Mouse (Mus musculus) hindlimb bud, embryonic 11.5 days (tissue): ENCODE results near the gene Otub1.

Experiments
- DNase-seq: peaks from one replicate; pipeline ENCODE4 v3.0.0-alpha.2; 2012; ENCODE audit warnings: low read depth, low spot score; ENCODE audit errors: extremely low spot score

Otub1 gene

DNA sequence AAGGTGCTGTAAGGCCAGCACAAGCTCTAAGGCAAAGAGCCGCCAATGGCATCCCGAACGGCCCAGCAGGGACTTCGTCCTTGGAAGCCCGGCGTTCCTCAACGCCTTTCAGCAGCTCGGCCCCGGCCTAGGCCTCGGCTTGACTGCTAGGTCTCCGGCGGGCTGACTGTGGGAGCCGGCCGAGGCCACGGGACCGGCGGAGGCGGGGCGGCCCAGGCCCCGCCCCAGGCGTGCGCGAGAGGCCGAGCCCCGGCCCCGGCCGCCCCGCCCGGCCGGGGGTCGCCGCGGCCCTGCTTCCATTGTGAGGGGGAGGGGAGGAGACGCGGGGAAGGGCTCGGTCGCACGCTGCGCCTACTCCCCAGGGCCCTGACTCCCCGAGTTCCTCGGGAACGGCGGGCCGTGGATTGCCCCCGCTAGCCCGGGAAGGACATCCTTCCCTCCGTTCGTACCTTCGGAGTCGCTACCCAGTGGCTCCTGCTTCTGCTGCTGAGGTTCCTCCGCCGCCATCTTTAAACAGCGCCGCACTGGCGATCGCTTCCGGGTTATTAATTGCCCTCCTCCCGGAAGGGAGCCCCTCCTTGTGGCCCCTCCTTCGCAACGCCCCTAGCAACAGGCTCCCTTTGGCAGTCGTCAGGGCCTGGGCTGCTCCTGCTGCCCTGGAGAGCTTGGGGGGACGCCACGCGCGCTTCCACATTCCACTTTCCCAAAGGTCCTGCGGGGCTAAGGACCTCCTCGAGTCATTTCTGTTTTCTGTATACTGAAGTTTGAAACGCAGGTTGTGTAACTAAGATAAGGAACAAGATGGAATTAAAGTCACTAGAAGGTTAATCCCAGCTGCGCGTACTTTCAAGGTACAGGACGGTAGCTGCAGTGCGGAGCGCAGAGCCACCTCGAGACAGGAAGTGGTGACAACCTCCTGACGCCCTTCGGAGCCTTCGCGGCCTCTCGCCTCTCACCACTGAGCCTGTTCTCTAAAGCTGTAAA is at the start of gene Otub1:
TSS of gene Otub1 (minus strand) at position 564 of the 984 bp plus-strand sequence.
- DNase-seq = peak; percentile 89

DNA sequence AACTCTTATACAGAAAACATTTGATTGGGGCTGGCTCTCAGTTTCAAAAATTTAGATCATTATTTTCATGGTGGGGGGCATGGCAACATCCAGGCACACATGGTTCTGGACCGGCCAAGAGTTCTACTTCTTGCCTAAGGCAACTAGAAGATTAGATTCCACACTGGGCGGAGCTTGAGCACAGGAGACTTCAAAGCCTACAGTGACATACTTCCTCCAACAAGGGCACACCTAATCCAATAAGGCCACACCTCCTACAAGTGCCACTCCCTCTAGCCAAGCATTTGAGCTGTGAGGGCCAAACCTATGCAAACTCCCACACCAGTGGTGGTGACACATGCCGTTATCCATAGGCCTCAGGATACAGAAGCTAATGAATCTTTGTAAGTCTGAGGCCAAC is 39.9 kb upstream of the Otub1 start:
- DNase-seq = no peak

DNA sequence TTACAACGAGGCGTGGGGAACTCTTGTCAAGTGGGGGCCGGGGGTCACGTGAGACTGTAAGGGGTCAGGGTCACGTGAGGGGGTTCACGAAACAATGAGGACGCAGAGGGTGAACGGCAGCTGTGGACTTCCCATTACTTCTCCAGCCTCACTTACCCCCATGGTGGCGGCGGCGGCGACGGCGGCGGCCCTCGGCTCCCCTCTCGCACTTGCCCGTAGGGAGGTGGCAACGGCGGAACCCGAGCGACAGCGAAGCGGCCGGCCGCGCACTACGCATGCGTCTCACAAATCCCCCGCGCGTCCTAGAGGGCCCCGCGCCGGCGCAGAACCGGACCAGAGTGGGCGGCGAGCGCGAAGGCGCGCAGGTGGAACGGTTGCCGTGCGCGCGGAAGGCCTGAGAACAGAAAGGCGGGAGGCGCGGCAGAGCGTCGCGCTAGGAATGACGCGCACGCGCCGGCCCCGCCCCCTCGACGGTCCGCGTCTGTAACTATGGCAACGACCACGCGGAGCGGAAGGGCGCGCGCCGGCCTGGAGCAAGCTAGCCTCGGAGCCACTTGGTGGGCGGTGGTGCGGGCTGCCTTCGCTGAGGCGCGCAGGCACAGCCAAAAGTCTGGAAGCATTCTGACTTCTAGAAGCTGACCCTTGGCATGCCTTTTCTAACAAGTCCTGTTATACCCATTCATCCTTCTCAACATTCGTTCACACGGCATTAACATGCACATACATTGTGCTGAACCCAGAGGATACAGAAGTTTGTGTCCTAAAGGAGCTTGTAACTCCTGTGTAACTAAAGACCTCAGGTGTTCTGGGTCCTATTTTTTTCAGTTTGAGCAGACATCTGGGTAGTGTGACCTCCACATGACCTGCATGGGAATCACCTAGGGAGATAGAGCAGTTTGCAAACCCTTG is 34.9 kb upstream of the Otub1 start, which contains the start of gene Naa40:
TSS of gene Naa40 (minus strand) at position 402 of the 909 bp plus-strand sequence.
- peak; percentile 71 for DNase-seq

DNA sequence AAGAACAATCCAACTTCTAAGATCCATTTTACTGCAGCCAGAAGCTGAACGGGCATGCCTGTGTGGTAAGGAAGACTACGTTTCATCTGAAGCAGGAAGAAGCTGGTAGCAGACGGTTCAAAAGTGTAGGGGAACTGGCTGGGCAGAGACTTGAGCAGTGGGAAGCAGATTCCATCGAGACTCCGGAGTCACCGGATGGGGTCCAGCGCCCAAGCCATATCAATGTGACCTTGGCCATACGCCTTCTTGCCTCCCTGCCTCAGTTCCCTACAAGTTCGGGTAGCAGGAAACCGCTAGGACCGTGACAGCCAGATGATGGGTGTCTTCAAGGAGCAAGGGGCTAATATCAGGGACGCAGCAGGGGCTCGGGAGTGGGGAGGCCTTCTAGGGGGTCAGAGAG is 34.2 kb upstream of the Otub1 start:
- no peak for DNase-seq

DNA sequence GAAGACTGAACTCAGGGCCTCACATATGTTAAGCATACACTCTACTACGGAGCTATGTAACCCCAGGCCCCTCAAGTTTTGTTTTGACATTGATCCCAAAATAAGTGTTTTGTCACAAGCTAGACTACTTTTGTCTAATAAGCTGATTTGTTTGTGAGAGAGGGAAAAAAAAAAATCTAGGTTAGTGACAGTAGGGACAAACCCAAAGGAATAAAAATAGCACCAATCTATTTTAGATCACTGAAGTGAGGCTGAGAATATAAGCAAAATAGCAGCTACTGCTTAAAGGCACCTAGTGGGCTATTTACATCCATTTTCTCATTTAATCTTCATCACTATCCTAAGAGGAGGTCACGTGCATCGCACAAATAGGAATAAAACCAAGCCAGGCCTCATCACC is 33.5 kb upstream of the Otub1 start:
- no peak for DNase-seq

DNA sequence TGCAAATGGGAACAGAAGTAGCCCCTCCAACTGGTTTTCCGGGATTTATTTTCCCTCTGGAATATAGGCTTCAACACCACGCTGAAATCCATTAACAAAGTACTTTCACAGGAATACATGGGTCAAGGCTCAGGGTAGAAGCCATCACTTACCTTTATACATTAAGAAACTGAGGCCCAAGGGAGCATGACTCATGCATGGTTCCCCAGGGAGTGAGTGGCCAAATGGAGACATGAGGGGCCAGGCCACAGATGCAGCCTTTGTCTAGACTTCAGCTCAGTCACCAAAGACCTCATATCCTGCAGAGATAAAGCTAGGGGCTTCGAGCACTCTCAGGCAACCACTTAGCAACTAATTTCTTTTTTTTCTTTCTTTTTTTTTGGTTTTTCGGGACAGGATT is 30.6 kb upstream of the Otub1 start:
- DNase-seq = no peak

DNA sequence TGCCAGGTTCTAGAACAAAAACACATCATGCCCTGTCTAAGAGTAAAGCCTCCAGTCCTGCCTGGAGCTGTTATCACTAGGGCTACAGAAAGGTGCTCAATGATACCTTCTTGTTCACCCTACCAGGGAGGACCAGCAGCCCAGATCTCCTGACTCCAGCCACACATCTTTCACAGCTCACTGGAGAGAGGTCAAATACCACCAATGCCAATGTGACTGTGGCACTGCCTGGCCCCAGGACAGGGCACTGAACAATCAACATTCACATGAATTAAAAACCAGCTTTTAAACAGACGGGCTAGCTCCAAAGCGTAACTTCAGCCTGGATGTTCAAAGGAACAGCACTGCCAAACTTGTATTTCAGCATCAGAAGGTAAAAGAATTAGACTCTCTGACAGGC is 29.9 kb upstream of the Otub1 start:
- DNase-seq = no peak

DNA sequence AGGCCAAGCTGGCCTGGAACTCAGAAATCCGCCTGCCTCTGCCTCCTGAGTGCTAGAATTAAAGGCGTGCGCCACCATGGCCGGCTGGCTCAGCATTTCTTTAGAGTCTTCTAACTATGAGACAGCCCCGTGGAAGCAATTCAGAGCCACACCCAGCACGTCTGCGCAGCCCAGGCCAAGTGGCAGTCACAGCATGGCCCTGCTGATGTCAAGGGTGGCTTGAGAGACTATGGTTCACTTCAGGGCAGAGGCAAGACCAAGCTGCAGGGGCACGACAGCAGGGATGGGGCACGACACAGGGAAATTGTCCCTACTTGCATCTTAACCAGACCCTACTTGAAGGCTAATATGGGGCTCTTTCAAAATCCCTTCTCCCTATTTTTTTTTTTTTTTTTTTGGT is 29.3 kb upstream of the Otub1 start:
- no peak for DNase-seq

DNA sequence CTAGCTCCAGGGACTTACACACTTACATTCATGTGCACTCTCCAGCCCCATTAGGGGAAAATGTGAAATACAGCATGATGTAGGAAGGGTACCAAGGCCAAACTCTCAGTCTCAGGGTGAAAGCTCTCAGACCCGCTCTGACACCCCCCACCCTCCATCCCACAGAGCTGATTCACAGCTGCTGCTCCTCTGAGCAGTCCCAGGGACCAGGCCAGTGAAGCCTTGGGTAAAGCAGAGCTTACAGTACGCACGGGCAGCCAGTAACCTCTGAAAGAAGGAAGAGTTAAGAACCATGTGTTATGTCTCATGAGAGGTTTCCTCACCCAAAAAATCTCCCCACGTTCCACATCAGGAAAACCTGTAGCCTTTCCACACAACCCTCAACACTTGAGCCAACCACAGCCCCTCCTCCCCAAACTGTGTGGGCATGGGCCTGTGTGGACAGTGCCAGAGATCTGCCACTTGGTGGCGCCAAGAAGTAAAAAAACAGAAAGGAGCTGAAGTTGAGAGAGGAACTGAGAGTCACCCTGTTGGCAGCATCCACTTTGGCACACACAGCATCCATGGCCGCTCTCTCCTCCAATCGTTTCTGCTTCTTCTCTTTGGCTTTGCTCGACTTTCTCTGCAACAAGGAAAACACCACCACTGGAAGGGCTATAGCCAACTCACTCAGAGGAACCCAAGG is 28.6 kb upstream of the Otub1 start:
- DNase-seq = no peak

DNA sequence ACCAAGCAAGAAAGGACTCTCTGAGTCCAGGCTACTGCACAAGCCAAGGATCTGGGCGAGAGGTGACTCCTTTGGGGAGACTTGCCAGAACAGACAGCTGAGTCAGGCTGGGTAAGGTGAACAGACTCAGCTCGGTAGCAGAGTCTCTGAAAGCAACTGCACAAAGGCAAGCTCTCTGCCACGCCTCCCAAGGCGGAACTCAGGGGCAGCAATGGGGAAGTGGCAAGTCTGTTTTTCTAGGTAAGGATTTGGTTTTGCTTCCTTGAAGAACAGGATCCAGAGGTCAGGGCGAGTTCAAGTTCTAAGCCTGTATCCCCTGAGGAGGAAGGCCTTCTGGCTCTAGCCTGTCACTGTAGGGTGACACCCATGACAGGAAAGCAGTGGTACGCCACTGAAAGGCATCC is 20.4 kb upstream of the Otub1 start:
- DNase-seq = no peak

DNA sequence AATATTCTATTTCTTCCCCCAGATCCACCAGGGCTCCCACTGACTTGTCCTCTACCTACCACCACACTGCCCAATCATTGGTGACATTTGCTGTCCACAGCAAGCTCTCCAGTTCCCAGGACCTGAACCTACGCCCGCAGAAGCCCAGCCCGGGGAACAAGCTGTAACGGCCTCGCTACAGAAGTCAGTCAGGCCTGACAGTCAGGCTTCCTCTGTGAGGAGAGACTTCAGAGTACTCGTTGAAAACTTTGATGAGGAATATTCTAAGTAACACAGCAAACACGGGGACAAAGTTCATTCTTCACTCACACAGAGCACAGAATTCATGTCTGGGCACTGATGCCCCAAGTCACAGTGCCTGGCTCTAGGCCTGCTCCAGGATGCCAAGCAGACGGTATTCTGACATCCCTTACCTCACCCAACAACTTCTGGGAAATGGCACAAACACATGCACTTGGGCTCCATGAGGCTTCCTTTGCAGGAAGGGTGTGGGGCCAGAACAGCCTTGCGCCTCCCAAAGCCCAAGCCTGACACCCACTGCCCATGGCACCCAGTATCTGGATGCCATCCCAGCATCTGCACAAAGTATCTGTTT is 19.1 kb upstream of the Otub1 start:
- no peak for DNase-seq

DNA sequence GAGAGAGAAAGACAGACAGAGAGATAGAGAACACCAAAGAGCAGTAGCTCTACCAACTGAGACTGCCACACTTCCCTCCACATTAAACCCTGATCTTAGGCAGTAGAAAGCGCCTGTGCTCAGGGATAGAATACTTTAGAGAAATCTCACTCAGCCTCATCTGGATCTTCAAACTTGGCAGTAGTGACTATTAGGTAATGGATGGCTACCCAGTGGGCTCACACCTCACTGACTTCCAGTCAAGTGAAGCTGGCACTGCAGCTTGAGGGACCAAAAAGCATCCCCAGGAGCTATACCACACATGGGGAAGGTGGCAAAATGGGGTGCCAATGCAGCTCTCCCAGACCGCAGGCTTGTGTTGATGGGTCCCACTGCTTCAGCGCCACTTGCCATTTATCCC is 18.1 kb upstream of the Otub1 start:
- no peak for DNase-seq

DNA sequence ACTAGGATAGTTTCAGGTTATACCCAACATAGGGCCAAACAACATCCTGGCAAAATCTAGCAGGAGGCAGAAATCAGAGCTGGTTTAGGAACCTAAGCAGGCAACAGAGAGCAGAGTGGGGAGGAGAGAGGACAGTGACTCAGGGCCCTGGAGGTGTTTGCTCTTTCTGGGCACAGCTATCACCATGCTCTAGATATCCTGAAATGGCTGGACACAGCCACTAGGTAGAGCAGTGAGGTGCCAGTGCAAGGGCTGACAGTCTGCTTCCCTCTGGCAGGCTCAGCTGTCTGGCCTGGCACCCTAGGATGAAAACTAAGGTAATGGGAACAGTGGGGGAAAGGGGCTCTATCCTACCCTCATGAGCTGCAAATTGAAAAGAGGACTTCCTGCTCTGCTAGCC is 17.4 kb upstream of the Otub1 start:
- DNase-seq = no peak

DNA sequence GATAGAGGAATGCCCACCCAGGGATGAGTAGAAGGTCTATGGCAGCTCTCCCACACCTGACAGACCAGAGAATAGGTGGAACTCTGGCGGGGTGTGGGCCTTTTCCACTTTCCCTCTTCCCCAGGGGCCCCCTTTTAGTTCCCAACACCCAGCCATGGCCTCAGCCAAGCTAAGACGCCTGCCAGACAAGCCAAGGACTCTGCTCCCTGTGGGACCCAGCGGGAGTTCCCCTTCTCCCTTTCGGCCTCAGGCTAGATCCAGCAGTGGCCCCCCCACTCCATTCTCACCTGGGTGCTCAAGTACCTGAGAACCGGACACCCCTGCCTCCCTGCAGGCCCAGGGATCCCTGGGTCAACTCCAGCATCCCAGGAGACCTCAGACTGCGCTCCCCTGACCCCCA is 16.1 kb upstream of the Otub1 start:
- DNase-seq = no peak

DNA sequence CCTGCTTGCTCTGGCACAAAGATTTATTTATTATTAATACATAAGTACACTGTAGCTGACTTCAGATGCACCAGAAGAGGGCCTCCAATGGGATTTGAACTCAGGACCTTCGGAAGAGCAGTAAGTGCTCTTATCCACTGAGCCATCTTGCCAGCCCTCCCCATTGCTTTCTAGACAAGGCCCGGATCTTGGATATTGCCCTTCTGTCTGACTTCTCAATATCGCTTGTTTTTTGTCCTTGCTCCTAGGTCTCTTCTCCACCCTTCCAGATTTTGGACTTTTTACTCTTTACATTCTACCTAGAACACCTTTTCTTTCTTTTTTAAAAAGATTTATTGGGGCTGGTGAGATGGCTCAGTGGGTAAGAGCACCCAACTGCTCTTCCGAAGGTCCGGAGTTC is 12.6 kb upstream of the Otub1 start:
- DNase-seq = no peak

DNA sequence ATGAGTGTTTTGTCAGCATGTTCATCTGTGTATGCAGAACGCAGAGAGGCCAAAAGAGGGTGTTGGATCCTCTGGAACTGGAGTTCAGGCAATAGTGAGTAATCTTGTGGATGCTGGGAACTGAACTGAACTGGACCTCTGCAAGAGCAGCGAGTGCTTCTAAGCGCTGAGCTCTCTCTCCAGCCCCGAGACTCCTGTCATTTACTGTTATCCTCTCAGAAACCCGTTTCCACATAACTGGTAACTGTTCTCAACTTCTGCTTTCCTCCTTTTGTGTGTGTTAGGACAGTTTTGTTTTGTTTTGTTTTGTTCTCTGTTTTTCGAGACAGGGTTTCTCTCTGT is 11.8 kb upstream of the Otub1 start:
- no peak for DNase-seq

DNA sequence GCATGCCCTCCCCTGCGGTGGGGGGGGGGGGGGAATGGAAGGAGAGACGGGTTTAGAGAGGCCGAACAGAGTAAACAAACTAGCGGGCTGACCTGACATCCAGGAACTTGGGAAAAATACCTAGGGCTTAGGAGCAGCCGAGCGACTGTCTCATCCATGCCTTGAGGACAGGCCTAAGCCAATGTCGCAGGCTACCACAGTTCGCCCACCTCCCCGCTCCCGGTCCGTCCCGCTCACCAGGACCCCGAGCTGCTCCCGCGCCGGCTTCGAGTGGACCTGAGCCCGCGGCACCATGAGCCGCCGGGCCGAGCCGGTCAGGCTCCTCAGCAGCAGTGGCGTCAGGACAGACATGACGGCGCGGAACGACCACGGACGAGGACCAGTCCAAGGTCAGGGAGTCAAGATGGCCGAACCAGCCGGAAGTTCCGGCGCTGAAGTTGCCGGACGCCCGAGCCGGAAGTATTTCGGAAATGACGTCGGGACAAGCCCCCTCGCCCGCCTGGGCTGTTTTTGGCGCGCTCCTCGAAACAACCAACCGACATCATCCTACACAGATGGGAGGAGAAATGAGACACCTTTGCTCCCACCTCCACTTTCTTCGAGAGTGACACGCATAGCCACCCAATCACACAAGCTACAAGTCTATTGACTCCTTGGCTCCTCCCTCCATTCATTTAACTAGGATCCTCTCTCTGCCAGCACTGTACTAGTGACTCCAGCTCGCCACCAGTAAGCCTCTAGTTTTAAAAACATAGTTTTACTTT is 11.2 kb upstream of the Otub1 start, which contains the start of gene Cox8a:
TSS of gene Cox8a (minus strand) at position 455 of the 764 bp plus-strand sequence.
- peak; percentile 95 for DNase-seq

DNA sequence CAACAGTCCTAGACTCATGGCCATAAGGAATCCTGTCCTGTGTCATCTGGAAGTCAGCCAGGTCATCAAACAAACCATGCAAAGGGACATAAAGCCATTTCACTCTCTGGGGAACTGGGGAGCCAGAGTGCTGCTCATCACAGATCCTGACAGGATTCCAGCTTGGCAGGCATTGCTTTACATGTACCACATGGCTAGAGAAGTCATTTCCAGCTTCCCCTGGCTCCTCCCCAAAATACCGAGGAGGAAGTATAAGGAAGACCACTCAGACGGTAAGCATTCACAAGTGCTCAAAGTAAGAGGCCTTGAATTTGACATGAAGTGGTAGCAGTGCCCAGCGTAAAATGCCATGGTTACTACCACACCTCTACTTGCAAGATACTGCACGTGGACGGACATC is 8.4 kb upstream of the Otub1 start:
- DNase-seq = no peak

DNA sequence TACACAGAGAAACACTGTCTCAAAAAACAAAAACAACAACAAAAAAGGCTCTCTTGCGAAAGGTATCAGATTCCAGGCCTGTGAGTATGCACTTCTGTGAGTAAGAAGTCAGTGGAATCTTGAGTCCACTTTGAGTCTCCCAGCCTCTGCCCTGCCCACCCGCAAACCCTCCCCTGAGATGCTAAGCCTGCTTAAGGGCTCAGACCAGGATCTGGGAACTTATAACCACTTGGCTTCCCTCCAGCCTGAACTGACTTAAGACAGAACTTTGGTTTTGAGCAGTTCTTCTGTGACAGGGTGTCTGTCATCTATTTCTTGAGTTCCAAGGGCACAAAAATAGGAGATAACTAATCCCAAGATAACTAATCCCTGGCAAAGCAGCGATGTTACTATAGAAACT is 6.9 kb upstream of the Otub1 start:
- no peak for DNase-seq

DNA sequence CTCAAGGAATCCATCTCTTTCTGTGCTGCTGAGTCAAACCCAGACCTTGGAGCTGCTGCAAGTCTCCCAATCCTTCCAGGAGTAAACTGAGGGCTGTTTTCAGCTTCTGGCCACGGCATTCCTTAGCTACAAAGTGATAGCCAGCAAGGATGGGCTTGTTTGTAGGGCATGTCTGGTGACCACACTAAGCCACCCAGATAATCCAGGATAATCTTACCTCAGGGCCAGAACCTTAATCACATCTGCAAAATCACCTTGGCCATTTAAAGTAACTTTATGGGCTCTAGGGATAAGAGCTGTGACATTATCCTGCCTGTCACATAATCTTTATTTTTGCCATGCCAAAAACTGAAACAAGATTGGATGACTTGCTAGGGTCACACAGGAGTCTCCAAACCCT is 6.1 kb upstream of the Otub1 start:
- DNase-seq = no peak
